8 mouse cellular contexts compared by ENCODE assay signal in genomic region chr11:67588828-67589314, GRCm38 (mm10).
DNase-seq lines count a peak whose midpoint lies in the region; ATAC-seq and TF ChIP-seq lines count a peak whose summit lies in the region.

No protein-coding gene starts in this region.

- ATAC-seq in midbrain, embryonic 14.5 days (ENCODE audit: low FRiP score, low TSS enrichment): no peak
- no peak for ATAC-seq in midbrain, embryonic 11.5 days (ENCODE audit: low FRiP score)
- ATAC-seq in heart, embryonic 13.5 days (ENCODE audit: extremely low read depth, insufficient number of reproducible peaks, low FRiP score, low TSS enrichment): no peak
- ATAC-seq in megakaryocyte progenitor cell, adult 5-6 weeks (replicated peaks; ENCODE audit: poor library complexity): peak; percentile 84

- peak; percentile 55 for DNase-seq in midbrain, embryonic 14.5 days
- no peak for DNase-seq in midbrain, embryonic 11.5 days (ENCODE audit: low spot score, missing footprints)
- DNase-seq in brain, embryonic 14.5 days (ENCODE audit: low read depth): peak; percentile 83
- DNase-seq in layer of hippocampus, postnatal 36 days: peak; percentile 73 to 78
- peak in 1 of 2 experiments; percentile 61 for DNase-seq in spleen, adult 2 months (ENCODE audit: low read depth in 1 of 2, low spot score in 2 of 2)
- no peak for DNase-seq in urinary bladder, adult 2 months (ENCODE audit: low spot score)

- H3K27me3 ChIP-seq in midbrain, embryonic 14.5 days (ENCODE audit: control insufficient read depth, insufficient read depth, low read length): no peaks in the 10 kb centered on the region
- no peaks in the 10 kb centered on the region for H3K27me3 ChIP-seq in midbrain, embryonic 11.5 days (ENCODE audit: control insufficient read depth, insufficient read depth, low read length)
- H3K27me3 ChIP-seq in heart, embryonic 13.5 days (replicated peaks): no peaks in the 10 kb centered on the region
- H3K27me3 ChIP-seq in spleen, adult 2 months (ENCODE audit: control insufficient read depth, insufficient read depth, low read length): no peaks in the 10 kb centered on the region

- H3K9ac ChIP-seq in midbrain, embryonic 14.5 days (replicated peaks; ENCODE audit: low read length): no peak overlapping the region
- H3K9ac ChIP-seq in midbrain, embryonic 11.5 days (ENCODE audit: low read length): no peak overlapping the region
- H3K9ac ChIP-seq in heart, embryonic 13.5 days: no peak overlapping the region

- no peaks in the 10 kb centered on the region for H3K36me3 ChIP-seq in midbrain, embryonic 14.5 days (ENCODE audit: control insufficient read depth, insufficient read depth, low read length)
- no peaks in the 10 kb centered on the region for H3K36me3 ChIP-seq in midbrain, embryonic 11.5 days (ENCODE audit: control insufficient read depth, insufficient read depth, low read length)
- no peaks in the 10 kb centered on the region for H3K36me3 ChIP-seq in heart, embryonic 13.5 days
- H3K36me3 ChIP-seq in spleen, adult 2 months (ENCODE audit: control insufficient read depth, insufficient read depth, low read length): no peaks in the 10 kb centered on the region

- H3K4me1 ChIP-seq in midbrain, embryonic 14.5 days (ENCODE audit: control insufficient read depth, insufficient read depth, low read length): peaks cover 3% of the 10 kb centered on the region
- H3K4me1 ChIP-seq in midbrain, embryonic 11.5 days (ENCODE audit: control insufficient read depth, insufficient read depth, low read length): no peaks in the 10 kb centered on the region
- H3K4me1 ChIP-seq in heart, embryonic 13.5 days: peaks cover 21% of the 10 kb centered on the region
- peaks cover 12% of the 10 kb centered on the region; the same call in 1 of the 2 replicates for H3K4me1 ChIP-seq in spleen, adult 2 months (ENCODE audit: control insufficient read depth, insufficient read depth, insufficient read length)

- WGBS in midbrain, embryonic 14.5 days: 63% methylated on average over 9 of the region's 9 CpGs
- WGBS in midbrain, embryonic 11.5 days: 68% methylated on average over 9 of the region's 9 CpGs
- 53% methylated on average over 9 of the region's 9 CpGs for WGBS in heart, embryonic 13.5 days
- WGBS in spleen, adult 2 months: 2% methylated on average over 9 of the region's 9 CpGs

- TF ChIP-seq POLR2A in brain, embryonic 14.5 days (IDR thresholded peaks at IDR 0.05; ENCODE audit: borderline replicate concordance, extremely low read depth, insufficient read depth, insufficient read length, poor library complexity, severe bottlenecking): no peak
- no peak for TF ChIP-seq POLR2A in spleen, adult 2 months (IDR thresholded peaks at IDR 0.05; ENCODE audit: low read depth, low read length)

- no peaks in the 10 kb centered on the region for H3K9me3 ChIP-seq in midbrain, embryonic 14.5 days (ENCODE audit: control insufficient read depth, low read length)
- no peaks in the 10 kb centered on the region for H3K9me3 ChIP-seq in midbrain, embryonic 11.5 days (ENCODE audit: control insufficient read depth, low read length)
- H3K9me3 ChIP-seq in heart, embryonic 13.5 days: no peaks in the 10 kb centered on the region

- no peak overlapping the region for H3K4me2 ChIP-seq in midbrain, embryonic 14.5 days (ENCODE audit: low read length)
- no peak overlapping the region for H3K4me2 ChIP-seq in midbrain, embryonic 11.5 days
- peak overlapping the region; percentile 20; the same call in 1 of the 2 replicates for H3K4me2 ChIP-seq in heart, embryonic 13.5 days

- H3K4me3 ChIP-seq in midbrain, embryonic 14.5 days (replicated peaks; ENCODE audit: low read depth, low read length): no peak overlapping the region
- no peak overlapping the region for H3K4me3 ChIP-seq in midbrain, embryonic 11.5 days (ENCODE audit: low read depth, low read length)
- no peak overlapping the region for H3K4me3 ChIP-seq in heart, embryonic 13.5 days
- no peak overlapping the region for H3K4me3 ChIP-seq in spleen, adult 2 months (ENCODE audit: extremely low read depth, insufficient read depth, insufficient read length)

- H3K27ac ChIP-seq in midbrain, embryonic 14.5 days (replicated peaks; ENCODE audit: low read depth, low read length): no peak overlapping the region
- H3K27ac ChIP-seq in midbrain, embryonic 11.5 days (ENCODE audit: low read depth, low read length): no peak overlapping the region
- peak overlapping the region; percentile 33; the same call in 1 of the 2 replicates for H3K27ac ChIP-seq in heart, embryonic 13.5 days (replicated peaks)
- 0 out of 2 replicates have a peak overlapping the region, but pooled peaks have one; percentile 9 for H3K27ac ChIP-seq in spleen, adult 2 months (ENCODE audit: insufficient read depth, low read length)

- no peak for TF ChIP-seq CTCF in brain, embryonic 14.5 days (IDR thresholded peaks at IDR 0.05; ENCODE audit: borderline replicate concordance, extremely low read depth, insufficient read depth, insufficient read length)
- no peak for TF ChIP-seq CTCF in spleen, adult 2 months (IDR thresholded peaks at IDR 0.05; ENCODE audit: extremely low read depth, insufficient read depth, insufficient read length, insufficient replicate concordance)

Comparison
In these comparisons a context has a peak if more than half of its experiments do, and no peak if none do; other contexts are left out.
1. DNase-seq: peak in midbrain, embryonic 14.5 days (single experiment), brain, embryonic 14.5 days (single experiment) and layer of hippocampus, postnatal 36 days (2 of 2); none in midbrain, embryonic 11.5 days (single experiment) and urinary bladder, adult 2 months (single experiment).
2. H3K27ac ChIP-seq: peak in heart, embryonic 13.5 days (single experiment) and spleen, adult 2 months (single experiment); none in midbrain, embryonic 14.5 days (single experiment) and midbrain, embryonic 11.5 days (single experiment).